ENCODE assay signal across 8 mouse cellular contexts in the genomic region with DNA sequence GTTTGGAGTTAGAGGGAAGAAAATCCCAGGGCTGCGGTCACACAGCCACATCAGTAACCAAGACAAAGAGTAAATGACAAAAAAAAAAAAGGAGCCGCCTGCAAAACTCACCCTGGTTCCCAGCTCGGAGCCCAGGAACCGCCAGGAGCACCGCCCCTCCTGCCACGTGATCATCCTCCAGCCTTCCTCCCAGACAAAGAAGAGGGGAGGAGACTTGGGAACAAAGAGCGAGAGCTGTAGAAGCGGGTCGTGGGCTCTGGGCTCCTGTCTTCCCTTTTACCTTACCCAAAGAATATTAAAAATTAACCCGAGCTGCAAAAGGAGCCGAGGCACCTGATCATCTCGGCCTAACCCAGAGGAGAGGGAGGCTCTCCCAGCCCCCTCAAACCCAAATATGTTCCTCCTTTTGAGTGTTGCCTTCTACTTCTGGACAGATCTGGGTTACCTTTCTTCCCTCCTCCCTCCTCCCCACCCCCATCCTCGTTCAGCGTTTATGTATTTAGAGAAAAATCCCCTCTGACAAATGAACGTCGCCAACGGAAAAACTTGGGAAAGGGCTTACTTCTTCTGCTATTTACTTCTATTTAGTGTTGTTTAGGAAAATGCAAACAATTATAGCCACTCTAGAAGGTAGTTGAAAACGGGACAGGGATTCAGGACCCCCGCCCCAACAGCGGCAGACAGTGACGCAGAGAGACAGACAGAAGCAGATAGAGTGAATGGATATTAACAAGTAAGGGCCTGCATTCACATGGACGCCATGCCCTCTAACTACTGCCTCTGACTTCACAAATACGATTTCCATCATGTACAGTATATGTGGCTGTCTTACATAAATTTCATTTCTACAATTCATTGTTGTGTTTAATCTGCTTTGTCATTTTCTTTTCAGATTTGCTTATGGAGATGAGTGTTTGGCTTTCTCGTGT. TPM values are rescaled to one million over a fixed set of nuclear protein-coding genes. Genes with fewer than 3 reads are reported as not detected.
DNase-seq lines count a peak whose midpoint lies in the region; ATAC-seq and TF ChIP-seq lines count a peak whose summit lies in the region.

No protein-coding gene starts in this region.

- peak overlapping the region; percentile 59 for H3K4me2 ChIP-seq in forebrain, embryonic 12.5 days
- peak overlapping the region; percentile 57 for H3K4me2 ChIP-seq in liver, embryonic 16.5 days (ENCODE audit: low read depth, low read length)
- H3K4me2 ChIP-seq in neural tube, embryonic 12.5 days (replicated peaks) = peak overlapping the region; percentile 63

- TF ChIP-seq EP300 in MEL (IDR thresholded peaks at IDR 0.05; ENCODE audit: low read depth in 1 of 2, low read length in 2 of 2) = no peak

- no peaks in the 10 kb centered on the region for H3K9me3 ChIP-seq in MEL (replicated peaks; ENCODE audit: insufficient read depth, low read length)
- H3K9me3 ChIP-seq in forebrain, embryonic 12.5 days = no peaks in the 10 kb centered on the region
- no peaks in the 10 kb centered on the region for H3K9me3 ChIP-seq in liver, embryonic 16.5 days (replicated peaks; ENCODE audit: control insufficient read depth, low read length)
- H3K9me3 ChIP-seq in neural tube, embryonic 12.5 days = no peaks in the 10 kb centered on the region

- no peak for TF ChIP-seq CTCF in MEL (IDR thresholded peaks at IDR 0.05 in 2 of 3, conservative IDR thresholded peaks at IDR 0.05 in 1 of 3; ENCODE audit: control insufficient read depth in 1 of 3, insufficient read depth in 1 of 3, low read depth in 2 of 3, low read length in 3 of 3, poor library complexity in 1 of 3, severe bottlenecking in 1 of 3)

- ATAC-seq in forebrain, embryonic 12.5 days (ENCODE audit: low FRiP score) = peak; percentile 97
- no peak for ATAC-seq in liver, embryonic 16.5 days (ENCODE audit: low read depth)
- ATAC-seq in neural tube, embryonic 12.5 days (ENCODE audit: low FRiP score, low read depth) = peak; percentile 94

- H3K27ac ChIP-seq in MEL (ENCODE audit: control insufficient read depth, low read depth, low read length) = no peak overlapping the region
- H3K27ac ChIP-seq in forebrain, embryonic 12.5 days = peak overlapping the region; percentile 99
- no peak overlapping the region for H3K27ac ChIP-seq in liver, embryonic 16.5 days (ENCODE audit: low read length)
- H3K27ac ChIP-seq in neural tube, embryonic 12.5 days = peak overlapping the region; percentile 95

- DNase-seq in MEL (ENCODE audit: low read depth, low spot score) = peak; percentile 73
- DNase-seq in c-Kit-positive CD71-positive TER-119-negative erythroid progenitor cells, embryonic 14.5 days (ENCODE audit: low read depth) = peak; percentile 43
- peak; percentile 60 to 69 for DNase-seq in heart, postnatal 14 days
- peak; percentile 82 to 88 for DNase-seq in kidney, postnatal 4 days
- DNase-seq in thymus, postnatal 4 days = peak; percentile 65

- H3K9ac ChIP-seq in MEL (ENCODE audit: control insufficient read depth, low read depth, low read length, poor library complexity, severe bottlenecking) = peak overlapping the region; percentile 61
- H3K9ac ChIP-seq in forebrain, embryonic 12.5 days = peak overlapping the region; percentile 74
- H3K9ac ChIP-seq in liver, embryonic 16.5 days (ENCODE audit: low read depth, low read length) = peak overlapping the region; percentile 31; the same call in 1 of the 2 replicates
- peak overlapping the region; percentile 68 for H3K9ac ChIP-seq in neural tube, embryonic 12.5 days

- TF ChIP-seq RAD21 in MEL (IDR thresholded peaks at IDR 0.05; ENCODE audit: low read depth, low read length) = no peak

- H3K36me3 ChIP-seq in MEL (ENCODE audit: control insufficient read depth in 1 of 2, insufficient read depth in 2 of 2, low read length in 2 of 2) = peaks cover 0 to 2% of the 10 kb centered on the region in 2 experiments; a peak in 1 of 4 replicates
- H3K36me3 ChIP-seq in forebrain, embryonic 12.5 days (replicated peaks) = no peaks in the 10 kb centered on the region
- no peaks in the 10 kb centered on the region for H3K36me3 ChIP-seq in liver, embryonic 16.5 days (ENCODE audit: control insufficient read depth, insufficient read depth)
- no peaks in the 10 kb centered on the region for H3K36me3 ChIP-seq in neural tube, embryonic 12.5 days

- H3K4me1 ChIP-seq in MEL (ENCODE audit: control insufficient read depth in 1 of 2, insufficient read depth in 2 of 2, low read length in 2 of 2) = no peaks in the 10 kb centered on the region
- peaks cover 12% of the 10 kb centered on the region for H3K4me1 ChIP-seq in forebrain, embryonic 12.5 days
- H3K4me1 ChIP-seq in liver, embryonic 16.5 days (ENCODE audit: control insufficient read depth, low read depth, low read length) = peaks cover 6% of the 10 kb centered on the region
- peaks cover 13% of the 10 kb centered on the region; the same call in 1 of the 2 replicates for H3K4me1 ChIP-seq in neural tube, embryonic 12.5 days

- no peaks in the 10 kb centered on the region for H3K27me3 ChIP-seq in MEL (ENCODE audit: control insufficient read depth in 1 of 2, insufficient read depth in 2 of 2, low read length in 2 of 2)
- H3K27me3 ChIP-seq in forebrain, embryonic 12.5 days = no peaks in the 10 kb centered on the region
- H3K27me3 ChIP-seq in liver, embryonic 16.5 days (ENCODE audit: control insufficient read depth, insufficient read depth, low read depth, low read length) = no peaks in the 10 kb centered on the region
- H3K27me3 ChIP-seq in neural tube, embryonic 12.5 days (replicated peaks) = no peaks in the 10 kb centered on the region

- TF ChIP-seq POLR2A in MEL (IDR thresholded peaks at IDR 0.05; ENCODE audit: control insufficient read depth in 1 of 2, insufficient read depth in 1 of 2, low read depth in 1 of 2, low read length in 2 of 2, poor library complexity in 1 of 2) = peak in 1 of 2 experiments; percentile 43; a peak in 1 of 4 replicates

- H3K79me2 ChIP-seq in MEL (ENCODE audit: control insufficient read depth, insufficient read depth, low read length, poor library complexity) = no peaks in the 10 kb centered on the region

- intact Hi-C loops in heart, postnatal 14 days (cut with DNase I) = no loop called here

- 3% methylated on average over 24 of the region's 24 CpGs for WGBS in forebrain, embryonic 12.5 days
- 15% methylated on average over 24 of the region's 24 CpGs for WGBS in liver, embryonic 16.5 days (ENCODE audit: insufficient replicate concordance)
- WGBS in neural tube, embryonic 12.5 days = 4% methylated on average over 24 of the region's 24 CpGs

- H3K4me3 ChIP-seq in MEL (ENCODE audit: control insufficient read depth in 1 of 2, insufficient read depth in 1 of 2, low read depth in 2 of 2, low read length in 2 of 2) = peak overlapping the region; percentile 59 to 65
- peak overlapping the region; percentile 36 for H3K4me3 ChIP-seq in forebrain, embryonic 12.5 days (replicated peaks)
- H3K4me3 ChIP-seq in liver, embryonic 16.5 days (ENCODE audit: low read depth, low read length) = peak overlapping the region; percentile 42
- peak overlapping the region; percentile 33 for H3K4me3 ChIP-seq in neural tube, embryonic 12.5 days

TF ChIP-seq in MEL, 35 proteins besides CTCF, POLR2A, EP300 and RAD21 (continues in another document):
- no peak for TF ChIP-seq E2F4 (IDR thresholded peaks at IDR 0.05; ENCODE audit: borderline replicate concordance, low read depth, low read length)
- no peak for TF ChIP-seq NELFE (IDR thresholded peaks at IDR 0.05; ENCODE audit: low read depth, low read length)
- TF ChIP-seq CHD2 (IDR thresholded peaks at IDR 0.05; ENCODE audit: low read length) = no peak
- TF ChIP-seq UBTF (IDR thresholded peaks at IDR 0.05; ENCODE audit: borderline replicate concordance, insufficient read depth, low read depth, low read length) = no peak
- TF ChIP-seq USF2 (IDR thresholded peaks at IDR 0.05; ENCODE audit: borderline replicate concordance in 1 of 2, insufficient read depth in 1 of 2, low read depth in 1 of 2, low read length in 2 of 2) = peak; percentile 53 to 74; a peak in 2 of 4 replicates
- TF ChIP-seq NRF1 (IDR thresholded peaks at IDR 0.05; ENCODE audit: insufficient read depth, low read depth, low read length, poor library complexity, severe bottlenecking) = no peak
- no peak for TF ChIP-seq ELF1 (IDR thresholded peaks at IDR 0.05; ENCODE audit: low read depth, low read length)
- peak; percentile 73 for TF ChIP-seq MAX (IDR thresholded peaks at IDR 0.05; ENCODE audit: low read length)
- no peak for TF ChIP-seq HCFC1 (IDR thresholded peaks at IDR 0.05; ENCODE audit: low read depth, low read length)
- no peak for TF ChIP-seq MEF2A (IDR thresholded peaks at IDR 0.05; ENCODE audit: extremely low read depth, insufficient replicate concordance, low read depth, low read length, poor library complexity, severe bottlenecking)
- TF ChIP-seq MYC (IDR thresholded peaks at IDR 0.05; ENCODE audit: low read depth, low read length) = no peak
- TF ChIP-seq ZKSCAN1 (IDR thresholded peaks at IDR 0.05; ENCODE audit: low read depth, low read length) = no peak
- TF ChIP-seq POLR2AphosphoS2 (IDR thresholded peaks at IDR 0.05; ENCODE audit: low read length) = no peak
- no peak for TF ChIP-seq MAFK (IDR thresholded peaks at IDR 0.05; ENCODE audit: borderline replicate concordance, low read depth, low read length)
- TF ChIP-seq TAL1 (IDR thresholded peaks at IDR 0.05; ENCODE audit: low read length) = no peak
- TF ChIP-seq RCOR1 (IDR thresholded peaks at IDR 0.05; ENCODE audit: low read depth, low read length) = no peak
- TF ChIP-seq TBP (IDR thresholded peaks at IDR 0.05; ENCODE audit: low read depth, low read length) = no peak

RNA-seq across cellular contexts. Expression of a gene that starts 22.2 kb away (rescaled TPM):
- total RNA-seq in MEL (2012; rRNA removed) = not detected in 2 replicates
- not detected for polyA plus RNA-seq in MEL (2012; ENCODE audit: insufficient read depth in 1 of 2, insufficient read length in 2 of 2, low read depth in 1 of 2, low replicate concordance in 2 of 2, missing spikeins in 1 of 2)
- 20.5 and 25.8 TPM in 2 replicates for polyA plus RNA-seq in forebrain, embryonic 12.5 days (2016; fragmentation: Nextera tagmentation; extraction: Ambion mirVana)
- under 1 TPM; 0.32 to 0.48 TPM for total RNA-seq in heart, postnatal 14 days (2021)
- polyA plus RNA-seq in liver, embryonic 16.5 days (2015; fragmentation: Nextera tagmentation; extraction: Ambion mirVana) = 1.0 and 8.1 TPM in 2 replicates
- 6.6 and 7.4 TPM in 2 replicates for polyA plus RNA-seq in neural tube, embryonic 12.5 days (2016; fragmentation: Nextera tagmentation; extraction: Ambion mirVana)

RNA-seq across cellular contexts. Expression of a gene that starts 58.5 kb away (rescaled TPM):
- 42.5 and 43.0 TPM in 2 replicates for total RNA-seq in MEL (2012; rRNA removed)
- 10 to 100 TPM in 1 of 2 experiments, not detected in 1; 40.8 TPM for polyA plus RNA-seq in MEL (2012; ENCODE audit: insufficient read depth in 1 of 2, insufficient read length in 2 of 2, low read depth in 1 of 2, low replicate concordance in 2 of 2, missing spikeins in 1 of 2)
- 116 and 125 TPM in 2 replicates for polyA plus RNA-seq in forebrain, embryonic 12.5 days (2016; fragmentation: Nextera tagmentation; extraction: Ambion mirVana)
- 10 to 100 TPM; 12.1 to 13.1 TPM for total RNA-seq in heart, postnatal 14 days (2021)
- 23.3 and 25.9 TPM in 2 replicates for polyA plus RNA-seq in liver, embryonic 16.5 days (2015; fragmentation: Nextera tagmentation; extraction: Ambion mirVana)
- 89.8 and 91.9 TPM in 2 replicates for polyA plus RNA-seq in neural tube, embryonic 12.5 days (2016; fragmentation: Nextera tagmentation; extraction: Ambion mirVana)

Comparison
In these comparisons a context has a peak if more than half of its experiments do, and no peak if none do; other contexts are left out.
1. H3K27ac ChIP-seq: peak in forebrain, embryonic 12.5 days (single experiment) and neural tube, embryonic 12.5 days (single experiment); none in MEL (single experiment) and liver, embryonic 16.5 days (single experiment).
2. Peak in every context shown above with its lines, with median percentiles within 50 percentile points of each other: DNase-seq, H3K4me3 ChIP-seq, H3K9ac ChIP-seq and H3K4me2 ChIP-seq.